Mouse (Mus musculus) spleen, adult 2 months (tissue): Measurements from ENCODE around the gene Tnks1bp1.

Experiments
- CTCF ChIP-seq: fragments of 200-500 bp; IDR thresholded peaks from 2 replicates; pipeline ENCODE4 v1.5.1; 2011; ENCODE audit warnings: mild to moderate bottlenecking, inconsistent platforms; ENCODE audit not compliant: insufficient read depth, insufficient read length, insufficient replicate concordance; ENCODE audit errors: extremely low read depth
- POLR2A ChIP-seq: fragments of 200-500 bp; IDR thresholded peaks from 2 replicates; pipeline ENCODE4 v1.6.1; 2011; ENCODE audit warnings: low read depth, low read length, inconsistent platforms

- no peak for TF ChIP-seq POLR2A
- TF ChIP-seq CTCF = no peak
Observed at GRCm38 (mm10) chr2:84999486-85000181, 48.2 kb upstream of the Tnks1bp1 start.
